Mouse (Mus musculus) kidney, postnatal 4 days (tissue): ENCODE data around the gene Caskin2.
A peak's percentile ranks its signal among the peaks of the same experiment; 100 is the strongest.
"Not testable (repeated sequence)": the region's sequence is repeated elsewhere in the genome, so short reads cannot be mapped to it uniquely, and the experiment has no call there.

ENCODE experiments used
- DNase-seq, 2 experiments: peaks; one replicate each; pipeline ENCODE4 v3.0.0; 2021; ENCODE audit warnings: mixed read lengths in 2 of 2

Gene Caskin2

DNA sequence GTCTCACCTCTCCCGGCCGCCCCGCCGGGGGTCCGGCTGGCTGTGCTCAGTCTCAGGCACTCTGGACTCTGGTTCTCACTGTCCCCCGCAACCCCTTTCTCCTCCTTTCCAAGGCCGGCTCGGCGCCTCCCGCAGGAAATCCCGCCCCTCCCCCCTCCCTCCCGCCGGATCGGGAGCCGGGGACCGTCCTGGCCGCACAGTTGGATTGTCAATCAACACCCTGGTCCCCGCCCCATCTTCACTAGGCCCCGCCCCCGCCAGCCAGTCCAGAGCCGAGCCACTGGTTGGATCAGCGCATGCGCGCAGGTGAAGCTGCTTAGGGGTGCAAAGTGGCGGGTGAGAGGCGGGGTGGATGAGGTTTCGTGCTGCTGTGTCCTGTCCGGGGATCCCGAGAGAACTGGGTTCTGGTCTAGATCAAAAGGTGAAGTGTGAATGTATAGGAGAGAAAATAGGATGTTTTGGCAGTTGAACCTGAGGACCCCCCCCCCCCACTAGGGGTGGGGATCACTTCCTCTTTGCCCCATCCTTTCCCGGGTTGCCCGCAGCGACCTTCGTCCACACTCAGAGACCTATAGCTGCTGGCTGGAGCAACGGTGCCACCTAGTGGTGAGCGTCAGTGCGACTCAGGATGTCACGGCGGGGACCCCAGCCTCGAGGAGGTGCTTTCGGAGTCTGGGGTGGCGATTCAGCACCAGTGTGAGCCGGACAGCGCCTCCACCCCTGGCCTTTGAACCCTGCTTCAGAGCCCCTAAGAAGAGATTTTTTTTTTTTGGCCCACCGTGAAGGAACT is at the start of gene Caskin2:
Gene Caskin2 (minus strand): TSS at position 133 of the 790 bp plus-strand sequence.
- DNase-seq, result peak; percentile 99

DNA sequence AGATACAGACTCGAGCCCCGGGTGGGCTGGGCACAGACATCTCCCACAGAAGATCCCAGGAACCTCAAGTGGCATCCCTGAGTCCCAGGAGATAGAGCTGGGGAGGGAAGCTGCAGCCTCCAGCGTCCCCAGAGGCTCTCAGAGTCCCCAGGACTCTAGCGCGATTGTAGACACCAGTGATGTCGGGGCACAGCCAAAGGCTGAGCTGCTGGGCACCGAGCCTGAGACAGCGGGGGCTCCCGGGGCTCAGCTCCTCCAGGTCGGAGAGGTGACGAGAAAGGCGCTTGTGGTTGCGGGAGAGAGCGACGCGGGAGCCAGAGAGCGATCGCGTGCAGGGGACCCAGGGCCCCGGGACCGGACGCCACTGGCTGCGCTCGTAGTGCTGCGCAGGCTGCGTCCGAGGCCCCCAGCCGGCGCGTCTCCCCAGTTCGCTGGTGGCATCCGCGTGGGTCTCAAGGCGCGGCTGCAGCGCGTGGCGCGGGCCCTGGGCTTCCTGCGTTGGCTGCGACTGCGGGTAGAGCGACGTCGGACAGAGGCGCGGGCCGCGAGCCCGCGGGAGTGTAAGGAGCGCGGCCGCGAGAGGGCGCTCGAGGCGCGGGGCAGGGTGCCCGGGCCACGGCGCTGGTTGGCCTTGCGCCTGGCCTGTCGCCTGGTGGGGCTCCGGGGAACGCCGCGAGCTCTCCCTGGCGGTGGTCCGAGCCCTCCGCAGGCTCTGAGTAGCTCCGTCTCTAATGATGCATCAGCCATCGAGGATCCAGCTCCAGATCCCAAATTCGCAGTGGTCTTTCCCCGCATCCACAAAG is 45.9 kb upstream of the Caskin2 start:
- peak; percentile 94 to 95 for DNase-seq

DNA sequence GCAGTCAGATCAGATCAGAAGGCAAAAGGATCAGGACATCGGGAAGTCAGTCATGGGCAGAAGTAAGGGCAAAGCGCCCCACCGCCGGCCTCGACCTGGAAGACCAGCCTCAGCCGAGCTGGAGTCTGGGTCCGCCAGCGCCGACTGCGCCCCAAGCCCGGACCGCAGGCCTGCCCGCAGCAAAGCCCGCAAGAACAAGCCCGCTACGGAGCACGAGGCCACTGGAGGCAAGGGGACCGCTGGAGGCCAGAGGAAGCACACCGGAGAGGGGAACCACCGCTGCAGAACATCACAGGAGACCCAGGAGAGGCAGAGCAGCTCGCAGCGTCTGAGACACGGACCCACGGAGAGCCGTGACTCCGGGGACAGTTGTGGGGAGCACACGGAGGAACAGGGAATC is 44.9 kb upstream of the Caskin2 start, which contains the start of gene Myo15b:
Gene Myo15b (plus strand): TSS at position 53 of the 400 bp plus-strand sequence.
- peak in 1 of 2 experiments; percentile 36 for DNase-seq

DNA sequence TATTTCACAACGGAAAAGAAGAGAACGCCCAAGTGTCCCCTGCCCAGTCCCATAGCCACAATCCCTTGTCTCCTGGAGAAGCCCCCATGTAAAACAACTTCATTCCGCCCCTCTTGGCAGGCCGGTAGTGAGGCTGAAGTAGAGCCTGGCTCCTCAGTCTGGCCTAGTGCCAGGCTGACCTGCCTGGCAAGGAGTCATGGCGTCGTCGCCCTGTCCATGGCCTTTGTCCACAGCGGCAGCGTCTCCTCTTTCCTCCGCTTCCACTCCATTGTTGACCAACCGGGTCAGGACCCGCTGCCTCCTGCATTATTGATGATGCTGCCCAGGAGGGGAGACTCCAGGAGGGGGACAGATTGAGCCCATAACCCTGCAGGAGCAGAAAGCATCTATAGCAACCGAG is 44.5 kb upstream of the Caskin2 start:
- DNase-seq, result peak in 1 of 2 experiments; percentile 36

DNA sequence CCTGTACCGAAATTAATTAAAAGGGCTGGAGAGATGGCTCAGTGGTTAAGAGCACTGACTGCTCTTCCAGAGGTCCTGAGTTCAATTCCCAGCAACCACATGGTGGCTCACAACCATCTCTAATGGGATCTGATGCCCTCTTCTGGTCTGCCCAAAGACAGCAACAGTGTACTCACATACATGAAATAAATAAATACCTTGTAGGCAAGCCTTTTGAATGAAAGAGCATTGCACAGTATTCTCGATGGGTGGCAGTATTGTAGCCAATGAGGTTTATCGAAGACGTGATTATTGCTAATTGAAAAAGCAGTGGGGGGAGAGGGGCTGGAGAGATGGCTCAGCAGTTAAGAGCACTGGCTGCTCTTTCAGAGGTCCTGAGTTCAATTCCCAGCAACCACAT is 43.7 kb upstream of the Caskin2 start:
- not testable (repeated sequence) for DNase-seq

DNA sequence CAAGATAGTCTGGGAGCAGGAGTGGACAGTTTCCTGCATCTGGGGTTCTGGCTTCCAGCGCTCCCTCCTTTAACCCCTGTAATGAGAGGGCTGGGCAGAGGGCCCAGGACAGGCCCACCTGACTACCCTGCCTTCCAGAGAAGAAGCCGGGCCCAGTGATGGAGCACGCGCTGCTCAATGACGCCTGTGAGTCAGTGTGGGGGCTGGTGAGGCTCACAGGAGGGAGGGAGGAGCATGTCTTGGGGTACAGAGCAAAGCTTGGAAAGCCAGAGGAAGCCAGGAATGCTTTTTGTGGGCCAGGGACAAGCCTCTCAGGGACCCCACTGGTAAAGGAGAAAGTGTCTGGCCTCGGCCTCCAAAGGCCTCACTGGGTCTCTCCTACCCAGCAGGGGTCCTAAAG is 41.2 kb upstream of the Caskin2 start:
- no peak for DNase-seq

DNA sequence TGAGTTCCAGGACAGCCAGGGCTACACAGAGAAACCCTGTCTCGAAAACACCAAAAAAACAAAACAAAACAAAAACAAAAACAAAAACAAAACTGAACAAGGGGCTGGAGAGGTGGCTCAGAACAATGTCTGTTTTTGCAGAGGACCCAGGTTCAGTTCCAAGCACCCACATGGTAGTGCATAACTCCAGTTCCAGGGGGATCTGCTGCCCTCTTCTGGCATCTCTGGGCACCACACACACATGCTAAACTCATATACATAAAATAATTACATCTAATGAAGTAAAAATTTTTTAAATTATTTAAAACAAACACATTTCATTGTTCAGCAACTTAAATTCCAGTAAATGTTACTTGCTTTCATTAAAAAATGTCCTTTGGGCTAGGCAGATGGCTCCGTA is 32.4 kb upstream of the Caskin2 start:
- no peak for DNase-seq

DNA sequence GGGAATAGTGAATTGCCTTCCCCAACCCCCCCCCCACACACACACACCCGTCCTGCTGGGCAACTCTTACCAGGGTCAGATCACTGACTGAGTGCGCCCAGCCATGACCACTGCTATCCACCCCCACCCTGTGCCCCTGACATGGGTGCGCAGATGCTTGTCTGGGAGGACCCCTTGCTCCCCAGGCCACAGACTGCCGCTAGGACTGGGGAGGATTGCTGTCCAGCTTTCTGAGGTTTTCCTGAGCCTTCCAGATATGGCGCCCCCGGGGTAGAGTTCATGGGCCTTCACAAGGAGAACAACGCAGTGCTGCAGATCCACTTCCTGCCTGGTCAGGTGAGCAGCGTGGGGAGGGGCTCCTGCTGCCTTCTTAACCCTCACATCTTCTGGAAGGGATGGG is 30.8 kb upstream of the Caskin2 start:
- peak; percentile 58 to 76 for DNase-seq

DNA sequence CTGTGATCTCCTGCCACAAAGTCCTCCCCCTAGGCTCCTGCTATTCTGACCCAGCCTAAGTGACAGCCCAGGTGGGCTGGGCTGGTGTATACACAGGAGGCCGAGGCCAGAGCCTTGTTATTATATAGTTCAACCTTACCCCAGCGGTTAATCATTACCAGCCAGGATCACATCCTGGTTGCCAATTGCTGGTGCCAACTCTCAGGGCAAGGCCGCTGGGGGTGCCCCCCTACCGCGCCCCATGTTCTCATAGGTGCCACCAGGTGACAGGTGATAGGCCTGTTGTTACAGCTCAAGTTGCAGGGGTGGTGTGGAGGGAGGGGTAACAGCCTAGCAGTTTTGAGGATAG is 30.4 kb upstream of the Caskin2 start:
- DNase-seq, result peak; percentile 71 to 84

DNA sequence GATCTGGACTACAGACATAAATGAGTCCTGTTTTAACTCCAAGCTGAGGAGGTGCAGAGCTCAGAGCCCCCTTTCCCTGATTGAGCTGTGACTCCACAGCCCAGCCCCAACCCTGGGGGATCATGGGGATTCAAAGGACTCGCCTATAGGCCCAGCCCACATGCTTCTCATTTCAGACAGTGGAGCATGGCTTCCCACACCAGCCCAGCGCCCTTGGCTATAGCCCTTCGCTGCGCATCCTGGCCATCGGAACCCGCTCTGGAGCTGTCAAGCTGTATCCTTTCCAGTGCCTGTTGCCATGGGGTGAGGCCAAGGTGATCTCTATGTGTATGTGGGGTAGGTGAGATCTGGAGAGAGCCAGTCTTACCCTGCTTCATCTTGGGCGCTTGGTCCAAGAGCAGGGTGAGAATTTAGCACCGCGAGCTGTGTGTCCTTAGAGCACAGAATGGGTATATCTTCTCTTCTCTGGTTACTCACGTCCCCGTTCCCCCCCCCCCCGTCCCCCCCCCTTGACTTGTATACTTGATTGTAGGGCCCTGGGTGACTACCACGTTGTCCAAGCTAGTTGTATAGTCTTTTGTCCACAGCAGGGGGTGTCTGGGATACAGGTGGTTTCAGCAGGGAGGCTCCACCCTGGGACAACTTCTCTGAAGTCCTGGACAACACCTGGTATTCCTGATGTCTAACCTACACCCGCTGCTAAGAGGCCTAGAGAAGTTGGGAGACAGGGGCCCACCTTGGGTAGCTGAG is 29.9 kb upstream of the Caskin2 start:
- DNase-seq, result no peak

DNA sequence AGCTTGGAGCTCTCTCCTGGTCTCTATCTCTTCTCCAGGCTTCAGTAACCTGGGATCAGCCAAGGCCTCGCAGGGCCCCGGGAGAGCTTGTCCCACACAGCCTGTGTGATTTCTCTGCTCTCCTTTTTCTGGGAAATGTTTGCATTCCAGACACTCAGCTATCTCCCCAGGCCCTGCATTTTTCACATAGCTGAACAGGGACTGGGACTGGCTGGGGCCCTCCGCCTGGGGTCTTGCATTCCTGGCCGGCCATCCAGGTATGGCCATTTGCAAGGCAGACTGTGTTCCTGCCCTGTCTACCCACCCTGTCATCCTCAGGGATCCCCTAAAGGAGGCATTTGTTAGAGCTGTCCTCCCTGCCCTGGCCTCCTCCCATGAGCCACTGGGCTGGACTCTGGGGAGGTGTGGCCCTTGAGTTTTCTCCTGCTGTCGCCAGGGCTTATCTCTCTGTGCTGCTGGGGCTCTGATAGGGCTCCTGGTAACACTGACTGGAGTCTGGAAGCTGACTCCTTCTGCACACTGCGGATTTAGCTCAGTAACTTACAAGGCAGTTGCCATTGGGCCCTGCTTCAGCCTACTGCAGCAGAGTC is 28.6 kb upstream of the Caskin2 start:
- DNase-seq, result peak; percentile 52 to 64

DNA sequence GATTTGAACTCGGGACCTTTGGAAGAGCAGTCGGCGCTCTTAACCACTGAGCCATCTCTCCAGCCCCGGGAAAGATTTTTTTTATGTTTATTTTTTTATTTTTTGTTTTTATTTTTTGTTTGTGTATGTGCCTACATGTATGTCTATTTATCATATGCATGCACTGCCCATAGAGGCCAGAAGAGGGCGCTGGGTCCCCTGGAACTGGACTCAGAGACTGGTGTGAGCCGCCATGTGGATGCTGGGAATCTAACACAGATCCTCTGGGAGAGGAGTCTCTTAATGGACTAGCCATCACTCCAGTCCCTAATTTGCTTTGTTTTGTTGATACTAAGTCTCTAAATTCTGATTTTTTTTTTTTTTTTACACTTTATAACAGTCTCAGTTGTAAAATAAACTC is 27.6 kb upstream of the Caskin2 start:
- DNase-seq, result no peak

DNA sequence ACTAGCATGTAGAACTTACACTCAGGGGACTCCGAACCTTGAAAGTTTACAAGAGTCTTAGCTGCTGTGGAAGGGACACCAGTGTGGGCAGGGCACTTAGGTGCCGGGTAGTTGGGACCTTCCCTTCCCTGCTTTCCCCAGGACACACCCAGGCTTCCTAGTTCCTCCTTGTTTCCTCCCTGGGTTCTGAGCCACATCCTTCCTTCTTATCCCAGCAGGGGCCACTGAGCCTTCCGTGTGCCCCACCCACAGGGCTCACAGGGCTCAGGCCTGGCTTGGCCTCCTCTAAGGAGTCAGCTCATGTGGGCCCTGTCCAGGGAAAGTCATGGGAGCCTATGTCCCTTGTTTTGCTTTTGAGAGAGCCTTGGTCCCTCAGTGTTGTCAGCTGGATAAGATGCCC is 26.3 kb upstream of the Caskin2 start:
- no peak for DNase-seq

DNA sequence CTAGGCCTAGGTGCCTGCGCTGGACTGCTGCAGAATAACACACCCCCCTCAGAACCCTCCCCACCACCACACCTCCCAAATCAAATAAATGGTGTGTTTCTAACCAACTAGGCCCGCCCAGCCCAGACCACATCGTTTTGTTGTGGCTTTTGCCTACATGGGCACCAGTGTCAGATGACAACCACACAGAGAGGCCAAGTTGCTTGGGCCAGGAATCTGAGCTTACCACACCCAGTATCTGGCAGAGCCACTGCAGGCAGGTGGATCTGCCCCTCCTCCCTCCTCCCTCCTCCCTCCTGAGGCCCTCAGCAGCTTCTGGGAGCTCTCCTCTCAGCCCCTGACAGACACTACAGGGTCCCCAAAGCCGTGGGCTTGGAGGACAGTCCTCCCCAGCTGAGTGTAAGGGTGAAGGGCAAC is 25.5 kb upstream of the Caskin2 start:
- peak; percentile 24 to 43 for DNase-seq

DNA sequence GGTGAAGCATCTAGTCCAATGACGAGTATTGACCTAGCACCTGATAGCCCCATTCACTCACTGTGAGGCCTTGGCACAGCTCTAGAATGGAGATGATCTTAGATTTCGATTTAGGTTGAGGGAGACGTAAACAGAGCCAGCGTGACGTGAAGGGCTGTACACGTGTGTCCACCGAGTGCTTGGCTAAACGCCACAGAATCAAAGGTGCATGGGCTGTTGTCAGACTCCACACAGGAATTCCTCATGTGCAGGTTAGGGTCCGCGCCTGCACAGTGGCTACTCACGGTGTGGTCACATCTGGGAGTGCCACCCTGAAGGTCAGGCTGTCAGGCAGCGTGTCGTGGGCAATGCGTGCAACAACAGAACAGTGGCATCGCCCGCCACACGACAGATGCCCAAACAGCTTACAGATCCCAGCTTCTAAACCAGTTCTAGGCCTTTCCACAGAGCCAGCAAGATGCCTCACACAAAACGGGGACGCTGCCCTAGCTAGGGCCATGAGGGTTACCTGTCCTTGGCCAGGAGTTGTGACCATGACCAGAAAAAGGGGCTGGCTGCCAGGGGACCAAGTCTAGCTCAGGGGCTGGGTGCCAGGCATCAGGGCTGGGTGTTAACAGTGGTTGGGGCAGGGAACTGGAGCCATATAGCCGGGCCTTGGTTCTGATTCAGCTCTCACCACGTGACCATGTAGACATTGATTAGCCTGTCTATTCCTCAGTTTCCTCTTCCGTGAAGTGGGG is 24.3 kb upstream of the Caskin2 start:
- DNase-seq, result peak in 1 of 2 experiments; percentile 34

DNA sequence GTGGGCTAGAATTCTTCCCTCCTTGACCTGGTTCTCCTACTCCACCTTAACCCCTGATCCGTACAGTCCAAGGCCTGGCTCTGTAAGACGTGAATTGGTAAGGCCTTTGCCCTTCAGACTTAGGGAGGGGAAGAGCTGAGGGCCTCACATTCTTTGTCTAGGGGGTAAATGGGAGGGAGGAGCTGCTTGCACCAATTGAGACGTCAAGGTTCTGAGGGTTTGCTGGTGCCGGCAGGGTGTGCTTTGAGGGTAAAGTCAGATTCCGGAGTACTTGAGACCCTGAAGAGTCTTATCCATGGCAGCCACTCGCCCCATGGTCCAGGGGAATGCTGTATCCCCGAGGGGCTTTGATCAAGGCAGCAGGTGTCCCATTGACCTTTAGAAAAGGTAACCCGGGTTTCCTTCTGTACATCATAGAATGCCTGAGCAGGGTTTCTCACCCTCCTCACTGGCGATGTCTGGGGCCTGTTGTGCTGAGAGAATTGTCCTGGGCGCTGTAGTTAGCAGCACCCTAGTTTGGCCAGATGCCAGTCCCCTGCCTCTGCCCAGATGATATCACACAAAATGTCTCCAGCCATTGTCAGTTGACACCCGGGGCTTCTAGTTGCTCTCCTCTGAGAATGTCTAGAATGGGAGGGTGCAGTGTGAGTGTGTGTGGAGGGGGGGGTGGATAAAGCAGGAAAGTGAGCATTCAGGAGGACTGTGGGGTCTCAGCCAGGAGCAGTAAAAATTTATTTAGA is 23.4 kb upstream of the Caskin2 start:
- peak; percentile 31 to 53 for DNase-seq

DNA sequence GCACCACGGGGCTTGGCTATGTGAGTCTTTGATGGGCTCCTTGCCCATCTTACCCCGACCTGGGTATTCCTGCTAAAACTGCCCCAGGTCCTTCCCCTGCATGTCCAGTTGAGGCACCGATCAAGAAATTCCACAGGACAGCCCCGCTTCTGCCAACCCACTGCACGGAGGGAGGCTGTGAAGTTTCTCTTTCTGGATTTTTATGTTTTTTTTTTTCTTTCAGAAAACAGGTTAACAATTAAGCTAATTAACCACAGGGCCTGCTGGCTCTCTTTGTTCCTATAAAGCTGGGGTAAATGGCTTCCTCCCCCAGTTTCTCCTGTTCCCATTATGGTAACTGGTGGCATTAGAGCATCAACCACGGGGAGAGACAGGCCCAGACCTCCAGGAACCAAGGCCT is 20.6 kb upstream of the Caskin2 start:
- peak in 1 of 2 experiments; percentile 31 for DNase-seq

DNA sequence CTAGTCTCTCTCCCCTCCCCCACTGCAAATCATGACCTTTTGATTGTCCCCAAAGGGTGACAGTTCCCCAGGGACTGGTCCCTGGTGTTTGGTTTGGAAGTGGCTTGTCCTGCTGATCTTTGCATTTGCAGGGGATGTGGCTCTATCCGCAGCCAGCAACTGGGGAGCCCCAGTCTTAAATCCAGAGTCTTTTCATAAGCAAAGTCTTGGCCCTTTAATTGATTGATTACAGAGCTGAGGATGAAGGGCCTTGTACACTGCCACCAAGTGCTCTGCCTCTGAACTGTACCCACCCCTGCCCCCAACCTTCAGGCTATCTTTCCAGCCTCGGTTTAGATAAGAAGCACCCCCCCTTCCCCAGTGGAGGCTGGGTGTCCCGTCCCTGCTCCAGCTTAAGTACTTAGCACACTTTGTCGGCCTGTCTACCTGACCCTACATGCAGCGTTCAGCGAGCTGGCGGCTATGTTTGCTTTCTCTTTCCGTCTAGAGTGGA is 19.6 kb upstream of the Caskin2 start:
- DNase-seq, result peak; percentile 51 to 67

DNA sequence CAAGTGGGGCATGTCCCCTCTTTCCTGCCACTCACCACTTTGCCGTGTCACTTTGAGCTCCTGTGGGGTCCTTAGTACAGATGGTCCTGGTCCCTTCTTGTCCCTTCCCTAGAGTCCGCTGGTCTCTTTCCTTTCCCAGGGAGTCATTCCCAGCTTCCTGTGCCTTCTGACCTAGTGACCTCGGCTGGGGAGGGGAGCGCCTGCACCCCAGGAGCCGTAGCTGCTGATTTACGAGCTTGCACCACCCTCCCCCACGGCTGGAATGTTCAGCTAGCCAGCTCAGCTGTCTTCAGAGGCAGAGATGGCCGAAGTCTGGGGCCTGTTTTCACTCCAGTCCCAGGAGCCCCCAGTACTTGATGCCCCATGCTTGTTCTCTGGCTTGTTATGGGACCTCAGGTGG is 19.1 kb upstream of the Caskin2 start:
- peak; percentile 91 to 94 for DNase-seq

DNA sequence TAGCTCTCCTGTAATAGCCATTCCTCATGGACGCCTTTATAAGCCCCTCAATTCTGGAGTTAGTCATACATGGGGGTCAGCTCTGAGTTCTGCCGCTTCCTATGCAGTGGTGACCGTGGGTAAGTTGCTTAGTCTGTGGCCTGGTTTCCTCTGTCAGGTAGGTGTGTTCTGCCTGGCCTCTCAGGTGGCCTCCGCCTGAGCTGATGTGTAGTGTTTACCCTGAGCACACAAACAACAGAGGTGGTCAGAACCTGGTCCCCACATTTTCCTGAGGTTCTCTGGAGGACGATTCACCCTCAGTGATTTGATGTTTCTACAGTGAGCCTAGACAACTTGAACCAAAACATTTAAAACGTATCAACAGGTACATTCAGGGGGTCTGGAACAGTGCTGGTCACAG is 18.6 kb upstream of the Caskin2 start:
- peak in 1 of 2 experiments; percentile 24 for DNase-seq

DNA sequence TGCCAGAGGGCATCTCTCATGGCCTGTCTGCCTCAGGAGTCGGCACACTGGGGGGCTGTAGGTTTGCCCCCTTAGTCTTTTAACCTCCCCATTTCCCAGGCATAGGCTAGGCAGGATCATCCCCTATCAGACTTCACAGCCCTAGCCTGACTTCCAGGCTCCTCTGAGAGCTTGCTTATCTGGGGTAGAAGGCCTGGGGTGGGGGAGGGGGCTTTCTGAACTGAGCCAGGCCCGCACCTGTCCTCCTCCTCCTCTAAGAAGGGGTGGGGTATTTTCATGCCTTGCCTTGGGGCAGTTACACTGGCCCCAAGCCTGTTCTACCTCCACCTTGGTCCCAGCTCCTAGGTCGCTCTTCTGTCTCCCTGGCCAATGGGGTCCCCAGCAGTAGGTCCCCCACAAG is 18.1 kb upstream of the Caskin2 start:
- no peak for DNase-seq
